Mouse (Mus musculus) stomach, embryonic 16.5 days (tissue): ENCODE measurements around the gene Soat1. TPM values are rescaled to one million over a fixed set of nuclear protein-coding genes. Genes with fewer than 3 reads are reported as not detected.
A peak's percentile ranks its signal among the peaks of the same experiment; 100 is the strongest.

Experiments used
- ATAC-seq: fragments of 200-750 bp; cut with Nextera tagmentation; 2 replicates; pipeline ENCODE4 v1.8.0; 2017; ENCODE audit warnings: moderate number of reproducible peaks, moderate TSS enrichment; ENCODE audit not compliant: insufficient read depth, low FRiP score
- H3K27ac ChIP-seq: fragments of 300-500 bp; sonication (generic); 2 replicates; pipeline ENCODE4 v1.5.1; 2014; ENCODE audit warnings: low read length
- H3K27me3 ChIP-seq: fragments of 300-500 bp; sonication (generic); 2 replicates; pipeline ENCODE4 v1.6.1; 2014; ENCODE audit warnings: low read length, control low read depth, mixed read lengths; ENCODE audit not compliant: control insufficient read depth, insufficient read depth
- H3K36me3 ChIP-seq: fragments of 300-500 bp; sonication (generic); 2 replicates; pipeline ENCODE4 v1.6.1; 2014; ENCODE audit warnings: low read length; ENCODE audit not compliant: control insufficient read depth, insufficient read depth
- H3K4me1 ChIP-seq: fragments of 300-500 bp; sonication (generic); 2 replicates; pipeline ENCODE4 v1.6.1; 2014; ENCODE audit warnings: low read length, control low read depth, mixed read lengths; ENCODE audit not compliant: control insufficient read depth, insufficient read depth
- H3K4me2 ChIP-seq: fragments of 300-500 bp; sonication (generic); 2 replicates; pipeline ENCODE4 v1.6.1; 2014; ENCODE audit warnings: low read depth, low read length, mixed read lengths
- H3K4me3 ChIP-seq: fragments of 300-500 bp; sonication (generic); replicated peaks from 2 replicates; pipeline ENCODE4 v1.5.1; 2014; ENCODE audit warnings: mild to moderate bottlenecking, low read length
- H3K9ac ChIP-seq: fragments of 300-500 bp; sonication (generic); 2 replicates; pipeline ENCODE4 v1.6.1; 2014; ENCODE audit warnings: low read length
- H3K9me3 ChIP-seq: fragments of 300-500 bp; sonication (generic); replicated peaks from 2 replicates; pipeline ENCODE4 v1.6.1; 2016; ENCODE audit warnings: low read length, control low read depth; ENCODE audit not compliant: control insufficient read depth
- WGBS: fragments of 180-500 bp; shearing (Covaris S2); extraction: QIAGEN DNeasy Blood & Tissue Kit; methylation state at CpG from one replicate; pipeline ENCODE4 v1.1.7; 2014; 5-methylcytosine and 5-hydroxymethylcytosine counted together
- polyA plus RNA-seq: library from polyadenylated mRNA; unstranded; fragments of >200 nt; fragmentation: Nextera tagmentation; extraction: Ambion mirVana; gene quantifications from 2 replicates; pipeline ENCODE4 v1.2.1, GENCODE M21; 2015

Gene Soat1
- polyA plus RNA-seq, 1 experiment from 2014 or later = 46.8 TPM

- H3K9me3 ChIP-seq = no peaks in the 10 kb centered on the region
- H3K9ac ChIP-seq = no peak overlapping the region
- H3K4me3 ChIP-seq = no peak overlapping the region
- H3K4me2 ChIP-seq = no peak overlapping the region
- 0 out of 2 replicates have a peak, but pooled peaks cover 11% of the 10 kb centered on the region for H3K4me1 ChIP-seq
- peak overlapping the region; percentile 36; the same call in 1 of the 2 replicates for H3K27ac ChIP-seq
- no peak for ATAC-seq
- no peaks in the 10 kb centered on the region for H3K36me3 ChIP-seq
- H3K27me3 ChIP-seq = no peaks in the 10 kb centered on the region
- 87% methylated on average over 4 of the region's 4 CpGs for WGBS
Observed at GRCm38 (mm10) chr1:156460216-156460615, 13.9 kb downstream of the Soat1 start.

GRCm38 (mm10) chr1:156459690-156460089 is 14.4 kb downstream of the Soat1 start:
- ATAC-seq = no peak
- H3K9me3 ChIP-seq = no peaks in the 10 kb centered on the region
- peak overlapping the region; percentile 36; the same call in 1 of the 2 replicates for H3K27ac ChIP-seq
- no peak overlapping the region; the same call in 1 of the 2 replicates for H3K9ac ChIP-seq
- no peaks in the 10 kb centered on the region for H3K27me3 ChIP-seq
- H3K4me3 ChIP-seq = no peak overlapping the region
- no peak overlapping the region for H3K4me2 ChIP-seq
- WGBS = 57% methylated on average over 3 of the region's 3 CpGs
- H3K4me1 ChIP-seq = 0 out of 2 replicates have a peak, but pooled peaks cover 7% of the 10 kb centered on the region
- H3K36me3 ChIP-seq = no peaks in the 10 kb centered on the region

GRCm38 (mm10) chr1:156458391-156459060 is 15.6 kb downstream of the Soat1 start:
- no peaks in the 10 kb centered on the region for H3K27me3 ChIP-seq
- H3K9ac ChIP-seq = no peak overlapping the region
- 61% methylated on average over 8 of the region's 8 CpGs for WGBS
- no peak overlapping the region for H3K4me3 ChIP-seq
- H3K9me3 ChIP-seq = no peaks in the 10 kb centered on the region
- 0 out of 2 replicates have a peak, but pooled peaks cover 4% of the 10 kb centered on the region for H3K4me1 ChIP-seq
- no peaks in the 10 kb centered on the region for H3K36me3 ChIP-seq
- H3K4me2 ChIP-seq = no peak overlapping the region
- ATAC-seq = no peak
- no peak overlapping the region for H3K27ac ChIP-seq

- no peak overlapping the region for H3K27ac ChIP-seq
- no peak overlapping the region for H3K9ac ChIP-seq
- no peak overlapping the region for H3K4me2 ChIP-seq
- no peaks in the 10 kb centered on the region for H3K9me3 ChIP-seq
- no peaks in the 10 kb centered on the region for H3K27me3 ChIP-seq
- 92% methylated on average over 2 of the region's 2 CpGs for WGBS
- H3K4me3 ChIP-seq = no peak overlapping the region
- no peaks in the 10 kb centered on the region for H3K36me3 ChIP-seq
- ATAC-seq = no peak
- H3K4me1 ChIP-seq = 0 out of 2 replicates have a peak, but pooled peaks cover 4% of the 10 kb centered on the region
Observed at GRCm38 (mm10) chr1:156455005-156455758, 18.9 kb downstream of the Soat1 start.

- ATAC-seq = no peak
- Histone ChIP-seq H3K36me3 (no peaks in the 10 kb centered on the region), H3K4me3 (no peak overlapping the region), H3K4me1 (0 out of 2 replicates have a peak, but pooled peaks cover 2% of the 10 kb centered on the region), H3K27me3 (no peaks in the 10 kb centered on the region), H3K9me3 (no peaks in the 10 kb centered on the region), H3K4me2 (no peak overlapping the region), H3K9ac (no peak overlapping the region), H3K27ac (no peak overlapping the region; the same call in 1 of the 2 replicates)
- 53% methylated on average over 7 of the region's 7 CpGs for whole genome bisulfite sequencing
Observed at GRCm38 (mm10) chr1:156454384-156454783, 19.7 kb downstream of the Soat1 start.

GRCm38 (mm10) chr1:156453876-156454275 is 20.3 kb downstream of the Soat1 start:
- Histone ChIP-seq H3K27ac (no peak overlapping the region; the same call in 1 of the 2 replicates), H3K4me2 (no peak overlapping the region), H3K4me3 (no peak overlapping the region), H3K9me3 (no peaks in the 10 kb centered on the region), H3K9ac (no peak overlapping the region), H3K27me3 (no peaks in the 10 kb centered on the region), H3K36me3 (no peaks in the 10 kb centered on the region), H3K4me1 (no peaks in the 10 kb centered on the region)
- 58% methylated on average over 10 of the region's 10 CpGs for WGBS
- no peak for ATAC-seq

GRCm38 (mm10) chr1:156450478-156450877 is 23.7 kb downstream of the Soat1 start:
- no peaks in the 10 kb centered on the region for H3K36me3 ChIP-seq
- H3K4me3 ChIP-seq = no peak overlapping the region
- 51% methylated on average over 4 of the region's 4 CpGs for WGBS
- H3K9ac ChIP-seq = no peak overlapping the region
- no peak overlapping the region for H3K4me2 ChIP-seq
- H3K4me1 ChIP-seq = no peaks in the 10 kb centered on the region
- no peaks in the 10 kb centered on the region for H3K27me3 ChIP-seq
- no peak overlapping the region for H3K27ac ChIP-seq
- H3K9me3 ChIP-seq = no peaks in the 10 kb centered on the region
- ATAC-seq = no peak

- ATAC-seq = no peak
- WGBS = 81% methylated on average over 17 of the region's 17 CpGs
- H3K4me2 ChIP-seq = no peak overlapping the region
Observed at GRCm38 (mm10) chr1:156449691-156450090, 24.4 kb downstream of the Soat1 start.

GRCm38 (mm10) chr1:156449089-156449488 is 25.0 kb downstream of the Soat1 start:
- H3K4me3 ChIP-seq = no peak overlapping the region
- no peaks in the 10 kb centered on the region for H3K4me1 ChIP-seq
- H3K27me3 ChIP-seq = no peaks in the 10 kb centered on the region
- no peaks in the 10 kb centered on the region for H3K36me3 ChIP-seq
- WGBS = 82% methylated on average over 7 of the region's 7 CpGs
- no peak overlapping the region for H3K4me2 ChIP-seq
- H3K27ac ChIP-seq = no peak overlapping the region
- no peak for ATAC-seq
- no peaks in the 10 kb centered on the region for H3K9me3 ChIP-seq
- H3K9ac ChIP-seq = no peak overlapping the region

More at GRCm38 (mm10) chr1:156449691-156450090, 24.4 kb downstream of the Soat1 start:
- Histone ChIP-seq H3K27ac (no peak overlapping the region), H3K9me3 (no peaks in the 10 kb centered on the region), H3K4me3 (no peak overlapping the region), H3K27me3 (no peaks in the 10 kb centered on the region), H3K9ac (no peak overlapping the region), H3K36me3 (no peaks in the 10 kb centered on the region), H3K4me1 (no peaks in the 10 kb centered on the region)
